Mouse (Mus musculus) CH12.LX (cell line): ENCODE measurements at regions not wholly inside any gene's neighbourhood (a gene's known extent, or its start where the extent isn't known, plus 50 kb on each side); places are given as distances from the start of the nearest gene placed in this dataset.

Experiments used
- DNase-seq: peaks from one replicate; pipeline ENCODE4 v3.0.0-alpha.2; 2013; ENCODE audit errors: extremely low read depth
- H3K27ac ChIP-seq: 2 replicates; pipeline ENCODE4 v1.5.1; 2012; ENCODE audit warnings: low read depth, mild to moderate bottlenecking, control low read depth, moderate library complexity; ENCODE audit not compliant: insufficient read depth
- H3K27me3 ChIP-seq: replicated peaks from 2 replicates; pipeline ENCODE3; 2012; ENCODE audit warnings: inconsistent platforms
- H3K36me3 ChIP-seq, 2 experiments: replicated peaks in 1 of 2; 2 replicates each; pipeline versions ENCODE3 to v1.6.1; 2012; ENCODE audit warnings: inconsistent platforms in 1 of 2, low read length in 1 of 2, mild to moderate bottlenecking in 1 of 2, mixed read lengths in 1 of 2, moderate library complexity in 1 of 2; ENCODE audit not compliant: control insufficient read depth in 1 of 2, insufficient read depth in 1 of 2
- H3K4me1 ChIP-seq, 2 experiments: 2 replicates each; pipeline ENCODE4 v1.6.1; 2012; ENCODE audit warnings: inconsistent platforms in 1 of 2, moderate library complexity in 1 of 2; ENCODE audit not compliant: insufficient read depth in 2 of 2, control insufficient read depth in 1 of 2
- H3K4me2 ChIP-seq: 2 replicates; pipeline ENCODE4 v1.6.1; 2012; ENCODE audit warnings: low read depth, mild to moderate bottlenecking, control low read depth; ENCODE audit not compliant: poor library complexity, insufficient read depth, severe bottlenecking
- H3K4me3 ChIP-seq, 3 experiments: fragments of 150-350 bp in 1 of 3; sonication (generic) in 1 of 3; replicated peaks in 1 of 3; 2 replicates each; pipeline versions ENCODE3 to v1.5.1; 2011 to 2012; ENCODE audit warnings: low read depth in 2 of 3, low read length in 2 of 3, mild to moderate bottlenecking in 2 of 3, moderate library complexity in 2 of 3, control low read depth in 1 of 3, improper control_type of control experiment in 1 of 3, inconsistent platforms in 1 of 3, mixed read lengths in 1 of 3; ENCODE audit not compliant: poor library complexity in 1 of 3
- H3K79me2 ChIP-seq: replicated peaks from 2 replicates; pipeline ENCODE4 v1.6.1; 2012; ENCODE audit warnings: mild to moderate bottlenecking, moderate library complexity; ENCODE audit not compliant: control insufficient read depth, poor library complexity, insufficient read depth, severe bottlenecking; ENCODE audit errors: extremely low read depth
- H3K9ac ChIP-seq: 2 replicates; pipeline ENCODE4 v1.6.1; 2012; ENCODE audit warnings: low read depth, mild to moderate bottlenecking, control low read depth, moderate library complexity; ENCODE audit not compliant: insufficient read depth
- H3K9me3 ChIP-seq: replicated peaks from 2 replicates; pipeline ENCODE3; 2012; ENCODE audit warnings: low read length, inconsistent platforms, mixed read lengths
- CHD2 ChIP-seq: IDR thresholded peaks from 2 replicates; pipeline ENCODE4 v1.6.1; 2011; ENCODE audit warnings: low read length, improper control_type of control experiment
- ELF1 ChIP-seq: IDR thresholded peaks from 2 replicates; pipeline ENCODE4 v1.6.1; 2014; ENCODE audit warnings: low read depth, mild to moderate bottlenecking, inconsistent platforms, low read length, improper control_type of control experiment
- HCFC1 ChIP-seq: IDR thresholded peaks from 2 replicates; pipeline ENCODE4 v1.6.1; 2012; ENCODE audit warnings: low read depth, mild to moderate bottlenecking, inconsistent platforms, low read length, improper control_type of control experiment
- IRF4 ChIP-seq: IDR thresholded peaks from 2 replicates; pipeline ENCODE4 v1.6.1; 2014; ENCODE audit warnings: low read depth, mild to moderate bottlenecking, inconsistent platforms, low read length, improper control_type of control experiment
- JUN ChIP-seq: IDR thresholded peaks from 2 replicates; pipeline ENCODE4 v1.6.1; 2011; ENCODE audit warnings: low read depth, mild to moderate bottlenecking, low read length, improper control_type of control experiment, moderate library complexity; ENCODE audit not compliant: insufficient read depth
- KAT2A ChIP-seq: IDR thresholded peaks from 2 replicates; pipeline ENCODE4 v1.6.1; 2012; ENCODE audit warnings: low read length, improper control_type of control experiment, inconsistent platforms; ENCODE audit not compliant: insufficient replicate concordance
- MAX ChIP-seq: IDR thresholded peaks from 2 replicates; pipeline ENCODE4 v1.6.1; 2011; ENCODE audit warnings: low read length, improper control_type of control experiment
- MAZ ChIP-seq: IDR thresholded peaks from 2 replicates; pipeline ENCODE4 v1.6.1; 2012; ENCODE audit warnings: low read depth, mild to moderate bottlenecking, inconsistent platforms, low read length, improper control_type of control experiment, moderate library complexity
- MEF2A ChIP-seq: IDR thresholded peaks from 2 replicates; pipeline ENCODE4 v1.6.1; 2014; ENCODE audit warnings: low read depth, mild to moderate bottlenecking, inconsistent platforms, low read length, improper control_type of control experiment, borderline replicate concordance
- MXI1 ChIP-seq: IDR thresholded peaks from 2 replicates; pipeline ENCODE4 v1.6.1; 2011; ENCODE audit warnings: mild to moderate bottlenecking, low read depth, low read length, improper control_type of control experiment
- NELFE ChIP-seq: IDR thresholded peaks from 2 replicates; pipeline ENCODE4 v1.6.1; 2011; ENCODE audit warnings: low read depth, low read length, improper control_type of control experiment
- PAX5 ChIP-seq: IDR thresholded peaks from 2 replicates; pipeline ENCODE4 v1.6.1; 2012; ENCODE audit warnings: low read length, inconsistent platforms, mixed read lengths
- POLR2AphosphoS2 ChIP-seq: IDR thresholded peaks from 2 replicates; pipeline ENCODE4 v1.6.1; 2011; ENCODE audit warnings: low read depth, low read length, improper control_type of control experiment
- RCOR1 ChIP-seq: conservative IDR thresholded peaks from 2 replicates; pipeline ENCODE4 v1.6.1; 2012; ENCODE audit warnings: low read depth, mild to moderate bottlenecking, inconsistent platforms, low read length, improper control_type of control experiment
- SIN3A ChIP-seq: IDR thresholded peaks from 2 replicates; pipeline ENCODE4 v1.6.1; 2012; ENCODE audit warnings: low read length, improper control_type of control experiment, inconsistent platforms
- SMC3 ChIP-seq: IDR thresholded peaks from 2 replicates; pipeline ENCODE4 v1.6.1; 2011; ENCODE audit warnings: low read depth, low read length, improper control_type of control experiment
- TBP ChIP-seq: conservative IDR thresholded peaks from 2 replicates; pipeline ENCODE4 v1.6.1; 2011; ENCODE audit warnings: low read depth, low read length, improper control_type of control experiment
- UBTF ChIP-seq: IDR thresholded peaks from 2 replicates; pipeline ENCODE4 v1.6.1; 2012; ENCODE audit warnings: low read depth, mild to moderate bottlenecking, inconsistent platforms, low read length, improper control_type of control experiment, moderate library complexity
- USF1 ChIP-seq: IDR thresholded peaks from 2 replicates; pipeline ENCODE4 v1.6.1; 2014; ENCODE audit warnings: low read depth, mild to moderate bottlenecking, inconsistent platforms, low read length, improper control_type of control experiment
- USF2 ChIP-seq: conservative IDR thresholded peaks from 2 replicates; pipeline ENCODE4 v1.6.1; 2011; ENCODE audit warnings: low read depth, low read length, improper control_type of control experiment
- ZC3H11A ChIP-seq: IDR thresholded peaks from 2 replicates; pipeline ENCODE4 v1.6.1; 2012; ENCODE audit warnings: low read depth, mild to moderate bottlenecking, inconsistent platforms, low read length, improper control_type of control experiment
- ZMIZ1 ChIP-seq: IDR thresholded peaks from 2 replicates; pipeline ENCODE4 v1.6.1; 2012; ENCODE audit warnings: low read depth, mild to moderate bottlenecking, inconsistent platforms, low read length, improper control_type of control experiment
- ZNF384 ChIP-seq: IDR thresholded peaks from 2 replicates; pipeline ENCODE4 v1.6.1; 2012; ENCODE audit warnings: low read depth, low read length, improper control_type of control experiment, inconsistent platforms
- dilution Hi-C: fragments of 300-500 bp; cut with MboI; formaldehyde crosslinking; loops from 2 replicates; pipeline ENCODE4 v1.14.3; 2020; ENCODE audit warnings: low sequenced_read_pairs; ENCODE audit not compliant: extremely low pct_unique_long_range_greater_than_20kb, extremely low pct_ligation_motif_present
- in situ Hi-C: fragments of 300-500 bp; cut with MboI; formaldehyde crosslinking; loops from 3 replicates; pipeline ENCODE4 v1.14.3; 2019; ENCODE audit warnings: low sequenced_read_pairs, low pct_ligation_motif_present, low pct_unique_long_range_greater_than_20kb, mixed read lengths

- no peaks in the 10 kb centered on the region for H3K79me2 ChIP-seq
- in situ Hi-C loops = no loop called here
- dilution Hi-C loops = no loop called here
- H3K4me1 ChIP-seq = peaks cover 0 to 6% of the 10 kb centered on the region in 2 experiments; a peak in 1 of 4 replicates
- no peaks in the 10 kb centered on the region for H3K36me3 ChIP-seq
- no peak overlapping the region for H3K9ac ChIP-seq
- no peak overlapping the region for H3K4me2 ChIP-seq
- H3K4me3 ChIP-seq = no peak overlapping the region
- no peak overlapping the region for H3K27ac ChIP-seq
- no peaks in the 10 kb centered on the region for H3K27me3 ChIP-seq
- DNase-seq = no peak
- TF ChIP-seq MEF2A (no peak), MAZ (no peak), MAX (no peak), ZNF384 (no peak), SIN3A (no peak), SMC3 (no peak), NELFE (no peak), ZC3H11A (no peak), KAT2A (no peak), IRF4 (no peak), TBP (no peak), MXI1 (no peak), USF1 (no peak), ZMIZ1 (no peak), UBTF (no peak), PAX5 (no peak), POLR2AphosphoS2 (no peak), ELF1 (no peak)
- no peaks in the 10 kb centered on the region for H3K9me3 ChIP-seq
Observed at GRCm38 (mm10) chr3:70309304-70309703, 301.9 kb downstream of the Otol1 start.

- in situ Hi-C loops = loop anchor here (5.0 kb wide), 1 partner anchor 89 kb away; no protein-coding TSS in a partner anchor
- Histone ChIP-seq H3K36me3 (no peaks in the 10 kb centered on the region), H3K9ac (no peak overlapping the region), H3K4me3 (no peak overlapping the region), H3K79me2 (no peaks in the 10 kb centered on the region), H3K27ac (no peak overlapping the region), H3K4me1 (peaks cover 0 to 14% of the 10 kb centered on the region in 2 experiments; a peak in 1 of 4 replicates), H3K9me3 (no peaks in the 10 kb centered on the region), H3K4me2 (no peak overlapping the region), H3K27me3 (no peaks in the 10 kb centered on the region)
- no peak for DNase-seq
- dilution Hi-C loops = no loop called here
- TF ChIP-seq CHD2 (no peak), USF1 (no peak), HCFC1 (no peak), JUN (no peak), ZC3H11A (no peak), USF2 (no peak), MAX (no peak), RCOR1 (no peak), MXI1 (no peak)
Observed at GRCm38 (mm10) chr3:70311055-70311454, 303.6 kb downstream of the Otol1 start.
